Mouse (Mus musculus) neural tube, embryonic 15.5 days (tissue): Measurements from ENCODE around the gene Ccm2. TPM values are rescaled to one million over a fixed set of nuclear protein-coding genes. Genes with fewer than 3 reads are reported as not detected.

ENCODE experiments used
- ATAC-seq: fragments of 200-750 bp; cut with Nextera tagmentation; 2 replicates; pipeline ENCODE4 v1.8.0; 2017; ENCODE audit warnings: mild to moderate bottlenecking, moderate TSS enrichment, moderate library complexity; ENCODE audit not compliant: low FRiP score
- H3K27ac ChIP-seq: fragments of 300-500 bp; sonication (generic); replicated peaks from 2 replicates; pipeline ENCODE4 v1.5.1; 2015; ENCODE audit warnings: mild to moderate bottlenecking, inconsistent platforms
- H3K27me3 ChIP-seq: fragments of 300-500 bp; sonication (generic); replicated peaks from 2 replicates; pipeline ENCODE4 v1.6.1; 2015; ENCODE audit warnings: inconsistent platforms
- H3K36me3 ChIP-seq: fragments of 300-500 bp; sonication (generic); 2 replicates; pipeline ENCODE4 v1.6.1; 2015; ENCODE audit warnings: inconsistent platforms
- H3K4me1 ChIP-seq: fragments of 300-500 bp; sonication (generic); 2 replicates; pipeline ENCODE4 v1.6.1; 2015; ENCODE audit warnings: inconsistent platforms
- H3K4me2 ChIP-seq: fragments of 300-500 bp; sonication (generic); 2 replicates; pipeline ENCODE4 v1.6.1; 2015; ENCODE audit warnings: inconsistent platforms, mild to moderate bottlenecking, moderate library complexity
- H3K4me3 ChIP-seq: fragments of 300-500 bp; sonication (generic); replicated peaks from 2 replicates; pipeline ENCODE4 v1.5.1; 2015; ENCODE audit warnings: mild to moderate bottlenecking, inconsistent platforms
- H3K9ac ChIP-seq: fragments of 300-500 bp; sonication (generic); replicated peaks from 2 replicates; pipeline ENCODE4 v1.6.1; 2015; ENCODE audit warnings: mild to moderate bottlenecking, inconsistent platforms
- H3K9me3 ChIP-seq: fragments of 300-500 bp; sonication (generic); replicated peaks from 2 replicates; pipeline ENCODE4 v1.6.1; 2016; ENCODE audit warnings: inconsistent platforms
- WGBS: fragments of 180-500 bp; shearing (Covaris S2); methylation state at CpG from one replicate; pipeline ENCODE4 v1.1.7; 2015; ENCODE audit warnings: mixed read lengths; 5-methylcytosine and 5-hydroxymethylcytosine counted together
- polyA plus RNA-seq: library from polyadenylated mRNA; unstranded; fragments of >200 nt; fragmentation: Nextera tagmentation; extraction: Ambion mirVana; gene quantifications from 2 replicates; pipeline ENCODE4 v1.2.1, GENCODE M21; 2015

Ccm2 gene
- polyA plus RNA-seq, 1 experiment from 2014 or later = 96.2 TPM

- H3K9me3 ChIP-seq = no peaks in the 10 kb centered on the region
- H3K4me1 ChIP-seq = no peaks in the 10 kb centered on the region
- no peaks in the 10 kb centered on the region for H3K27me3 ChIP-seq
- 95% methylated on average over 12 of the region's 12 CpGs for WGBS
- peaks cover 83% of the 10 kb centered on the region for H3K36me3 ChIP-seq
- no peak for ATAC-seq
- no peak overlapping the region for H3K27ac ChIP-seq
- no peak overlapping the region for H3K9ac ChIP-seq
- no peak overlapping the region for H3K4me3 ChIP-seq
- H3K4me2 ChIP-seq = no peak overlapping the region
These were observed 68.8 kb downstream of the Ccm2 start for GRCm38 (mm10) chr11:6615250-6616205.

GRCm38 (mm10) chr11:6623704-6624103 lies 77.0 kb downstream of the Ccm2 start:
- WGBS = 90% methylated on average over 10 of the region's 10 CpGs
- H3K36me3 ChIP-seq = peaks cover 52% of the 10 kb centered on the region

GRCm38 (mm10) chr11:6624619-6625382 lies 78.1 kb downstream of the Ccm2 start:
- no peak for ATAC-seq
- Histone ChIP-seq H3K9me3 (no peaks in the 10 kb centered on the region), H3K4me3 (peak overlapping the region; percentile 81), H3K36me3 (peaks cover 41% of the 10 kb centered on the region), H3K9ac (peak overlapping the region; percentile 70), H3K4me1 (peaks cover 36% of the 10 kb centered on the region), H3K4me2 (peak overlapping the region; percentile 62), H3K27ac (no peak overlapping the region), H3K27me3 (no peaks in the 10 kb centered on the region)
- 71% methylated on average over 14 of the region's 14 CpGs for WGBS

More at GRCm38 (mm10) chr11:6623704-6624103, 77.0 kb downstream of the Ccm2 start:
- ATAC-seq = no peak
- H3K27me3 ChIP-seq = no peaks in the 10 kb centered on the region
- no peak overlapping the region for H3K9ac ChIP-seq
- peak overlapping the region; percentile 2; the same call in 1 of the 2 replicates for H3K4me2 ChIP-seq
- H3K27ac ChIP-seq = no peak overlapping the region
- H3K9me3 ChIP-seq = no peaks in the 10 kb centered on the region
- H3K4me3 ChIP-seq = no peak overlapping the region
- peaks cover 36% of the 10 kb centered on the region for H3K4me1 ChIP-seq

DNA sequence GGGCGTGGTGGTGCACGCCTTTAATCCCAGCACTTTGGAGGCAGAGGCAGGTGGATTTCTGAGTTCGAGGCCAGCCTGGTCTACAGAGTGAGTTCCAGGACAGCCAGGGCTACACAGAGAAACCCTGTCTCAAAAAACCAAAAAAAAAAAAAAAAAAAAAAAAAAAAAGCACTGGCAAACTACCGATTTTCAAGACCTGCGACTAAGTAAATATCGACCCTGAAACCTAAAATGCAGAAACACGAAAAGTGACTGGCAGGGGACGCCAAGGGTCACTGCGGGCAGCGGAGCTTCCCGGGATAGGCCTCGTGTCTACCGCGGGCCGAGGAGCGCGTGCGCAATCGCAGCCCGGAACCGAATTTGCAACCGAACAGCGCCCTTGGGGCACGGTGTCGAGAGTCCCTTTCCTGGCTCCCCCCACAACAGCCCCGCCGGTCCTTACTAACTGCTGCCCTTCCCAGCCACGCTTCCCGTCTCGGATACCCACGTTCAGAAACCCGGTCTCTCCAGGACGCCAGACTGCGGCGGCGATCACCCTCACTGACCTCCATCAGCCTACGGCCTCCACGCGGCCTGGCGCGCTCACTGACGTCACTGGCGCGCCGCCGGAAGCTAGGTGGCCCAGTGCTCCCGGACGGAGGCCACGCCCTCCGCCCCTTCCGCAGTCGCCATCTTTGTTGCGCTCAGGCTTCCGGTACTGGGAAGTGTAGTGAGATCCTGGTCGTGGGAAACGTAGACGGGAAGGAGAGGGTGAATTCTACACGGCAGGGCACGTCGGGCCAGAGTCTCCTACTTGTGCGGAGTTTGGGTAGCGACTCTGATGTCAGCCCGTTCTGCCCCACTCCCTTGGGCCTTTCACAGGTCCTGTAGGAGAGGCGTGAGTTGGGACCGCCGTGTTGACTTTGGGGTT lies 79.0 kb downstream of the Ccm2 start, which contains the start of gene Tbrg4:
Gene Tbrg4, minus strand, starts transcription at position 590 of the 910 bp plus-strand sequence.
- Histone ChIP-seq H3K4me2 (peak within 1 kb of the TSS; percentile 91), H3K36me3 (peaks cover 31% of the 10 kb centered on the region), H3K4me3 (peak within 1 kb of the TSS; percentile 81), H3K9ac (peak within 1 kb of the TSS; percentile 70), H3K27ac (peak within 1 kb of the TSS; percentile 92), H3K27me3 (no peaks in the 10 kb centered on the region), H3K4me1 (peaks cover 36% of the 10 kb centered on the region), H3K9me3 (no peaks in the 10 kb centered on the region)
- ATAC-seq = peak; percentile 95
- WGBS = under 1% methylated on average over 65 of the region's 66 CpGs

GRCm38 (mm10) chr11:6626388-6626772 lies 79.7 kb downstream of the Ccm2 start:
- Histone ChIP-seq H3K4me2 (peak overlapping the region; percentile 91), H3K27ac (peak overlapping the region; percentile 92), H3K9me3 (no peaks in the 10 kb centered on the region), H3K4me1 (peaks cover 36% of the 10 kb centered on the region), H3K27me3 (0 out of 2 replicates have a peak, but pooled peaks cover 1% of the 10 kb centered on the region), H3K36me3 (peaks cover 25% of the 10 kb centered on the region), H3K4me3 (peak overlapping the region; percentile 81), H3K9ac (peak overlapping the region; percentile 70)
- ATAC-seq = peak; percentile 13; the same call in 1 of the 2 replicates
- WGBS = 16% methylated on average over 16 of the region's 16 CpGs

DNA sequence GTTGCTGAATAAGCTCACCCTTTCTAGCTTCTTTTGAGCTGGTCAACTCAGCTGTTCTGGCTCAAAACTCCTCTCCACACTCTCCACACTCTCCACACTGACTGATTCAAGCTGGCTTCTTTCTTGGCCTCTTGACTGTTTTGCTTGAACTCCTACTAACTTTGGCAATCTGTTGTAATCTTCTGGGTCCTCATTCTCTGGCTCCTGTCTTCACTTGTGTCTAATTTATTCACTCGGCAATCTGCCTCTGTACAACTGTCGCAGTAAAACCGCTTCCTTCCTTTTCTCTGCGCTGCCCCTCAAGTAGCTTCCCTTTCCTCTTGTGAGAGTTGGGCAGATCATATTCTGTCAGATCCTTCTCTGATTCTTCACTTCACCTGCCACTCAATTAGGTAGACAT lies 81.0 kb downstream of the Ccm2 start:
- Histone ChIP-seq H3K9ac (no peak overlapping the region), H3K27ac (no peak overlapping the region), H3K4me1 (peaks cover 34% of the 10 kb centered on the region), H3K9me3 (no peaks in the 10 kb centered on the region), H3K27me3 (0 out of 2 replicates have a peak, but pooled peaks cover 4% of the 10 kb centered on the region), H3K36me3 (peaks cover 13% of the 10 kb centered on the region), H3K4me3 (no peak overlapping the region), H3K4me2 (no peak overlapping the region)
- no peak for ATAC-seq
- 81% methylated on average over 4 of the region's 4 CpGs for WGBS

- H3K4me3 ChIP-seq = no peak overlapping the region
- no peak overlapping the region for H3K4me2 ChIP-seq
- H3K4me1 ChIP-seq = peaks cover 25% of the 10 kb centered on the region
- H3K27me3 ChIP-seq = 0 out of 2 replicates have a peak, but pooled peaks cover 4% of the 10 kb centered on the region
- no peaks in the 10 kb centered on the region for H3K9me3 ChIP-seq
- peaks cover 5% of the 10 kb centered on the region; the same call in 1 of the 2 replicates for H3K36me3 ChIP-seq
- no peak for ATAC-seq
- WGBS = 15% methylated on average over 4 of the region's 4 CpGs
- H3K27ac ChIP-seq = no peak overlapping the region
- H3K9ac ChIP-seq = no peak overlapping the region
These were observed 81.9 kb downstream of the Ccm2 start for GRCm38 (mm10) chr11:6628568-6628967.

- H3K4me2 ChIP-seq = no peak overlapping the region
- H3K27ac ChIP-seq = no peak overlapping the region
- H3K9me3 ChIP-seq = no peaks in the 10 kb centered on the region
- H3K9ac ChIP-seq = no peak overlapping the region
- H3K4me3 ChIP-seq = no peak overlapping the region
- H3K36me3 ChIP-seq = no peaks in the 10 kb centered on the region
- H3K4me1 ChIP-seq = peaks cover 15% of the 10 kb centered on the region
- no peak for ATAC-seq
- 0 out of 2 replicates have a peak, but pooled peaks cover 4% of the 10 kb centered on the region for H3K27me3 ChIP-seq
These were observed 83.0 kb downstream of the Ccm2 start for GRCm38 (mm10) chr11:6629655-6630054.

GRCm38 (mm10) chr11:6636150-6636549 lies 89.5 kb downstream of the Ccm2 start:
- Histone ChIP-seq H3K36me3 (no peaks in the 10 kb centered on the region), H3K27me3 (0 out of 2 replicates have a peak, but pooled peaks cover 4% of the 10 kb centered on the region), H3K4me3 (no peak overlapping the region), H3K27ac (no peak overlapping the region), H3K9ac (no peak overlapping the region), H3K9me3 (no peaks in the 10 kb centered on the region), H3K4me1 (no peaks in the 10 kb centered on the region), H3K4me2 (no peak overlapping the region)
- no peak for ATAC-seq
- 75% methylated on average over 8 of the region's 8 CpGs for WGBS

- H3K27me3 ChIP-seq = no peaks in the 10 kb centered on the region
- H3K9me3 ChIP-seq = no peaks in the 10 kb centered on the region
- no peak within 1 kb of the TSS for H3K27ac ChIP-seq
- H3K9ac ChIP-seq = no peak within 1 kb of the TSS
- no peak within 1 kb of the TSS for H3K4me2 ChIP-seq
- no peaks in the 10 kb centered on the region for H3K36me3 ChIP-seq
- no peak for ATAC-seq
- WGBS = 91% methylated on average over 4 of the region's 4 CpGs
- H3K4me3 ChIP-seq = no peak within 1 kb of the TSS
- H3K4me1 ChIP-seq = no peaks in the 10 kb centered on the region
These were observed 91.8 kb downstream of the Ccm2 start, which contains the start of gene Wap for GRCm38 (mm10) chr11:6638537-6638936. Wap (minus strand) TSS chr11:6638637.

GRCm38 (mm10) chr11:6639072-6639471 lies 92.4 kb downstream of the Ccm2 start:
- no peaks in the 10 kb centered on the region for H3K9me3 ChIP-seq
- WGBS = 84% methylated on average over 6 of the region's 6 CpGs
- no peaks in the 10 kb centered on the region for H3K4me1 ChIP-seq
- no peaks in the 10 kb centered on the region for H3K36me3 ChIP-seq
- no peak overlapping the region for H3K27ac ChIP-seq
- no peak overlapping the region for H3K4me2 ChIP-seq
- no peak overlapping the region for H3K4me3 ChIP-seq
- H3K27me3 ChIP-seq = no peaks in the 10 kb centered on the region
- ATAC-seq = no peak
- no peak overlapping the region for H3K9ac ChIP-seq
